Mouse (Mus musculus) mesoderm, embryonic 11.5 days (tissue): ENCODE results near the gene Pitx2.

Experiments
- DNase-seq: peaks from one replicate; pipeline ENCODE4 v3.0.0-alpha.2; 2012; ENCODE audit warnings: low read depth, low spot score

The Pitx2 gene

GRCm38 (mm10) chr3:129199609-129200500 is at the start of gene Pitx2:
Pitx2 (plus strand) TSS chr3:129199878.
- peak; percentile 87 for DNase-seq

GRCm38 (mm10) chr3:129150001-129150400 is 49.7 kb upstream of the Pitx2 start:
- no peak for DNase-seq

DNA sequence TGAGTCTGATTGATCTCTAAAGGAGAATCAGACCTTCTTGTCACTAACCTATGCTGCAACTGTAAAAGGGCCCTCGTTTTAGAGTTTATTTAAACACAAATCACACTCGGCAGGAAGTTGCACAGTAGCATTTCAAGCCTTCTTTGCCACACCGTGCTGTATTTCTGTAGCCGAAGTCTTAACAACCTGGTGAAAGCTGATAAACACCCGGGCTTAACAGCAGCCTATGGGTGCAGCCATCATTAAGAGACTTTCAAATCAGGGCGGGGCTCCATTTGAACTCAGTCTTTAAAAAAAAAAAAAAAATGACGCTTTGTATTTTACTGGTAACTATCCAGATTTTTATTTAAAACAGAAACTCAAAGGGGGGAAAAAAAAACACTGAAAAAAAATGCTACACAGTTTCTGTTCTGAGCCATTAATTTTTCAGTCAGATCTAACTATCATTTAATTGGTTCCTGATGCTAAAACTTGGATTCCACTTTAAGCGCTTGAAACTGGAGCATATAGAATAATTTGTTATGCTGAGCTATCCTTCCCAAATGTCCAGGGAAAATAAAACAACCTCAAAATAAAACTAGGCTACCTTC is 48.5 kb upstream of the Pitx2 start:
- DNase-seq = no peak

GRCm38 (mm10) chr3:129158812-129159370 is 40.8 kb upstream of the Pitx2 start:
- peak; percentile 67 for DNase-seq

- DNase-seq = no peak
Measured at GRCm38 (mm10) chr3:129161333-129162035, 38.2 kb upstream of the Pitx2 start.

DNA sequence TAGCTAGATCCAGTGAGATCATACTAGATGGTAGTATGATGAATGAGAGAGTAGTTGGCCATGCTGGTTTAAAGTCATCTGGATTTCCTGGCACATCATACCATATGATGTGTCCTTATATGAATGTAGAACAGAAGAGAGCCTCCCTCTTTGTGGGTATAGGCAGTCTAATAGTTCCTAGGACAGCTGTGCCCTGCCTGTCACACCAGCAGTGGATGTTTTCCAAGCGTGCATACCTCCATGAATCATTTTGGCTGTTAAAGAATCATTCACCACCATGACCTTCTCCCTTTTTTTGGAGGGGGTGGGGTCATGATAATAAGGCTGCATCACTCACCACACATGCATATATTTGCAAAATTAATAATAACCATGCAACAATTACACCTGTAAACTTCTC is 35.4 kb upstream of the Pitx2 start:
- no peak for DNase-seq

DNA sequence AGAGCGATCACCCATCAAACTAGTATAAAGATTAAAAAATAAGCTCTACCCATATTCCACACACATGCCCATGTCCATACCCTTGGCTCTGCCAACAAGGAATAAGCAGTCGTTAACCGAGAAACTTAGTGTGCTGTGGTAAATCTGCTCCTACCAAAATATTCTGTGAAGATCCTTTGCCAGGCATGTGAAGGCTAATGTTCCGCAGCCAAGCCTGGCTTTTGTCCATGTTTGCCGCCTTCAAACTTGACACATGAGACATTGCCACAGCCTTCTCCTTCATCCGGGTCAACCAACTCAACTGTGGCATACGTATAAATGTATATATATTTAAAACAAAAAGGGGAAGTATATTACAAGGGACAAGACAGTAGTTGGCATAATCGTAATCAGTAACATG is 34.0 kb upstream of the Pitx2 start:
- DNase-seq = no peak

- DNase-seq = no peak
Measured at GRCm38 (mm10) chr3:129166684-129167083, 33.0 kb upstream of the Pitx2 start.

GRCm38 (mm10) chr3:129170416-129170815 is 29.3 kb upstream of the Pitx2 start:
- DNase-seq = no peak

DNA sequence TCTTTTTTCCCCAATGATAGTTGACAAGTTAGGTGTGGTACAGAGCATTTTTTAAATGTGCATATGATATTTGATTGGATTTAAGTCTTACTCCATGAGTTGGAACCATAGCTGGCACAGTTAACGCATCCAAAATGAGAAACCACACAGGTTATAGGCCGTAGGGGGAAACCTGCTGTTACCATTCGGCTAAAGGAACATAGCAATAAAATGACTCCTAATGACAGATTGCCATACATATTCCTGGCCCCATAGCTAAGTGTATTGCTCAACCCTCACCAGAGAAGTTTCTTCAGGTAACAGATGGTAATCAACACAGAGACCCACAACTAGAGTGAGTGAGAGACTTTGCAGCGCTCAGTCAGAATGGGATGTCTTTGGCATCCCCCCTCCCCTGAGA is 27.9 kb upstream of the Pitx2 start:
- DNase-seq = no peak

DNA sequence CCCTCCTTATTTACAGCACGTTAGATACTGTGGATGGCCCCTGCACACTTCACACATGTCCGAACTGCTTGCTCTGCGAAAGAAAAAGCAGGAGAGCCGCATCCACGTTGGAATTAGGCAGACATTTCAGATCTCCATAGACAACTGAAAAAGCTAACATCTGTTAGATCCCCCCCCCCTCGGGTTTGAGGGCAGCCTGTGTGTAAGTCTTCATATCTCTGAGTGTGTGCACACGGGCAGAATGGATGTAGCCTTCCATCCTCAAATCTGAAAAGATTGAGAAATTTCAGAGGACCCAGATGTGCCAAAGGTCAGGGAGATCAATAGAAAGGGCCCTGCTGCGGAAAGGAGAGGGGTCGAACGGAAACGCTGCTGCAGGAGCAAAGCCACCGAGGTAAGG is 5.2 kb upstream of the Pitx2 start:
- no peak for DNase-seq

GRCm38 (mm10) chr3:129195036-129195435 is 4.6 kb upstream of the Pitx2 start:
- DNase-seq = no peak

DNA sequence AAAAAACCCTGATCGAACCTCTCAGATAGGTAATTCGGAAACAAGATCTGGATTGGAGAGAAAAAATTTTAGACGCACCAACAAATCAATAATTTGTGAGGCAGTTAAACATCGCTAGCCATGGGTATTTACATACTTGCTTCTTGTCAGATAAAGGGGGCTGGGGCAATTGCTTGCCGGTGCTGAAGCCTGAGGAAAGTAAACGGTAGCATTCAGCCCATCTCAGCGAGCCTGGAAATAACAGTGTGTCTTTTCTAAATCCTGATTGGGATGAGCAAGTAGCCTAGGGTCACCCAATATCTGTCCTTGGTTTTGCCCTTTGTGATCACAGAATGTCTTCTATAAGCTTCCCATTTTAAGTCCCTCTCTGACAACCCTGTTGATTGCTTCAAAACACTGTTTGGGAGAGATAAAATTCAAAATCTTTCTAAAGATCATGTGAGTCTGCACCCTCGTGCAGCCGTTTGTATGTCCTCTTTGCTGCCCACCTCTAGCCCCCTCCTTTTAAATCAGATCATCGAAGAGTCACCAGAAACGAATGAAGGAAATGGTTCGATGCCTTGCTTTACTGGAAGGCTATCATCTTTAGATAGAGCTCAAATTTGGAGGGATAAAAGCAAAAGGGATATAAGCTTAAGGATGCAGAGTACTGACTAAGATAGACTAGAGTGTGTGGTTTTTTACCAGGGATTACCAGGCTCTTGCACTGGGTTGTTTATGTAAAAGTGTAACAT is 3.7 kb upstream of the Pitx2 start:
- no peak for DNase-seq

DNA sequence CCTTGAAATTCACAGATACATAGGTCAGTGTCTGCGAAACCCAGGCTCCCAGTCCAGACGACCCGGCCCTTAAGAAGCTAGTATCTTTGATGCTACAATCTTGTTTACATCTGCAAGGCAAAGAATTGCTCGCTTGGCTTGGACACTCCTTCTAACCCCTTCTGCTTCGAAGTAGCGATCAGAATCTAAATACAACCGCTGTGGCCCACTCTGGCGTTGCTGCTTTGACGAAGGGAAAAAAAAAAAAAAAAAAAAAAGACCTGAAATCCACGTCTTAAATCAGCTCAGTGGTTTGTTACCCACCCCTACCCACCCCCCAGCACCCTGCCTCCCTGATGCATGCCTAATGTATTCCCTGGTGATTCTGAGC is 3.1 kb upstream of the Pitx2 start:
- no peak for DNase-seq

DNA sequence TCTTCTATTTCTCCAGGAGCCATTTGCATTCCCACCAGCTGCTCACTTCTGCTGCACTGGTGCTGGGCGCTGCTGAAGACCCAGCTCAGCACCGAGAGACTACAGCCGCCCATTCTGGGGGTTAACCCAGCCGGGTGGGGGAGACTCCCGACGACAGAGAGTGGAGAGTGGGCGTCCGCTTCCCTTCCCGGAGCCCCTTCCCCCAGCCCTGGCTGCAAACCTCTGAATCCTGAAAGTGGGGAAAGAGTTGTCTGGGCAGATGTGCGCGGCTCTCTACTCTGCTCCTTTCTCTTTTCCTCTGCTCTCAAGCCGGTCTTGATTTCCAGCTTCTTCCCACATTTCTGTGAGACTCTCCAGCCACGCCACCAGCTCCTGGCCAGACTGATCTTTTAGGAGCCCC is 2.6 kb upstream of the Pitx2 start:
- no peak for DNase-seq

DNA sequence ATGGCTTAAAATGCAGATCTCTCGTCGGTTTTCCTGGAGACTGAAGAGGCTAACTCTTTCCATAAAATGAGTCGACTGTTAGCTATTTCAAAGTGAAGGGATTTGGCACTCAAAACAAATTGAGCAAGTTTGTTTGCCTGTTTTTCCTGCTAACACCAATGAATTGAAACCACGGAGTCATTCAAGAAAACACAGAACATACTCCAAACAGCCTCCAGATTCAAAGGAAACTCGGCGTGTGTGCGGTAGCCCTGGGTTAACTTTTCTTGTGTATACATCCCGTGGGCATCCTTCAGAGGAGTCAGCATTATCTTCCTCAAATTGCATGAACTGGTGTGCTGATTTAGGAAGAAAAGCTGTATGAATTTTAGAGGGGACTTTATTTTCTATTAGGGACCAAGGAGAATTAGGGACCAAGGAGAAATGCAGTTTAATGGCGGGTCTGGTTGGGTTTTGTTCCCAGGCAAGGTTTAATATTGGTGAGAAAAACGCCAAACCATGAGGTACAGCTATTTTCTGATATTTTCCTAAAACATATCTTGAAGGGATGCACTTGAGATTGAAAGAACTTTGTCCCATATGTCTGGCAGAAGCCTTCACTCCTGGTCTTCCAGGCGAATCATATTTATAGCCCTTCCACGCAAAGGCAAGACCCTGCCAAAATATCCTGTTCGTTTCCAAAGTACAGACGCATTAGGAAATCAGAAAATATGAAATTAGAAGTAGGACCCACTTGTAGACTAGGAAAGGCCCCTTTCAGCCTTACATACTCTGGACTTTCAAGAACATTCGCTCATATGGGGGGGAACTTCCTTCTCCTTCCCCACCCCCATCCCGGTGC is 1.7 kb upstream of the Pitx2 start:
- no peak for DNase-seq

- DNase-seq = no peak
Measured at GRCm38 (mm10) chr3:129198627-129198903, 1.1 kb upstream of the Pitx2 start.

- peak; percentile 38 for DNase-seq
Measured at GRCm38 (mm10) chr3:129199160-129199608, 494 bp upstream of the Pitx2 start.

DNA sequence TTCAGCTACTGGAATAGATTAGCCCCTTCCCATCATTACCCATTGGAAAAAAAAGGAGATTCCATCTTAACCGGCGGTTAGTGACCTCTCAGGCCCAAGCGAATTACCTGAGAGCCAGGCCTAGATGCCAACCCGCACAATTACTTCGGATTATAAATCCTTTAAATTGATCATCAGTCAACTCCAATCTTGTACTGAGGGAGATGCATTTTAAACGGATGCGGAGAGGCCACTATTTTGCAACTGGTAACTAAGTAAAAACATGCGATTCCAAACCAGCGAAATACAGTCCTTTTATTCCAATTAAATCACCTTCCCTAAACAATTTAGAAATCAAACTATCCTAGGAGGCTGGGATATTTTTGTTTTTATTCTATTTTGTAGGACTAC is 818 bp downstream of the Pitx2 start:
- no peak for DNase-seq

DNA sequence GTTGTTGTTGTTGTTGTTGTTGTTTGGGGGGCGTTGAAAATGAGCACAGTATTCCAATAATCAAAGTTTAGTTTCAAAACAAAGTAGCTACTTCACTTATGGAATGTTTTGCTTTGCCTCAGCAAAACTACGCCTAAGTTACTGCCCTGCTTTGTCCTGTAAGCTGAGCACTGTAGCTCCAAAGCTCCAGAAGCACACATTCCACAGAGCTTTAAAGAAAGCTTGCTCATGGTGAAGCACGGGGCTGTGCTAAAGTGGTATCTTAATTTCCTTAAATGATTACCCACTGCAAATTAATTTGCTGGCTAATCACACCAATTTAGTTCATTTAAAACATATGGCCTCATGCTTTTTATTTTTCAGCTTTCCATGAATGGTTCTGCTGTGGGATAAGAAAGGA is 1.5 kb downstream of the Pitx2 start:
- DNase-seq = no peak

DNA sequence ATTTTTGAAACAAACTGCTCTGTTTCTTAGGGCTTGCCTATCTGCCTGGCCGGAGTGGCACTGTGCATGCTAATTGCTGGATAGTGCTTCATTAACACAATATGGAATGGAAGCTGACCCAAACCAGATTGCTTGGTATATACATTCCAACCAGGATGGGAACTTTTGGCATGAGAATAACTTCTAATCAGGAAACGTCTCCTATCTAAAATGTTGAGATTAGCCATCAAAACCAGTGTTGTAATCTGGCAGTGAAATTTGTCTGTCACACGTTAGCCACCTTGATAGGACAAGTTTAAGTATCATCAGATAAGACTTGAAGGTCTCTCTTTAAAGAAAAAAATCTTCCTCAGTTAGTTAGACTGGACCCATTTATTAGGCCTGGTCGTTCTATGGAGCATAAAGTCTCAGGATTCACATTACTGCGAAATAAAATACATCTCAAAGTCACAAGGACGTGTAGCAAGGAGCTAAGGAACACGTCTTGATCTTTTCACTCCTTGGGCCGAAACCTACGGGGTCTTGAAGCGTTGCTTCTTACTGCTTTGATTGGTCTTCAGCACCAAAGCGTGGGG is 2.1 kb downstream of the Pitx2 start:
- DNase-seq = no peak
